Mouse (Mus musculus) myocyte (in vitro differentiated cells): Measurements from ENCODE around the gene Nomo1.

Experiments
- CEBPB ChIP-seq: IDR thresholded peaks from 2 replicates; pipeline ENCODE4 v1.6.1; 2011; ENCODE audit warnings: mild to moderate bottlenecking, moderate library complexity; ENCODE audit not compliant: poor library complexity, insufficient read depth, severe bottlenecking
- MAX ChIP-seq: IDR thresholded peaks from one replicate; pipeline ENCODE4 v1.6.1; 2011; ENCODE audit warnings: low read depth, mild to moderate bottlenecking, control low read depth
- POLR2A ChIP-seq: IDR thresholded peaks from one replicate; pipeline ENCODE4 v1.6.1; 2011; ENCODE audit warnings: low read depth, mild to moderate bottlenecking, control low read depth, moderate library complexity; ENCODE audit not compliant: insufficient read length

DNA sequence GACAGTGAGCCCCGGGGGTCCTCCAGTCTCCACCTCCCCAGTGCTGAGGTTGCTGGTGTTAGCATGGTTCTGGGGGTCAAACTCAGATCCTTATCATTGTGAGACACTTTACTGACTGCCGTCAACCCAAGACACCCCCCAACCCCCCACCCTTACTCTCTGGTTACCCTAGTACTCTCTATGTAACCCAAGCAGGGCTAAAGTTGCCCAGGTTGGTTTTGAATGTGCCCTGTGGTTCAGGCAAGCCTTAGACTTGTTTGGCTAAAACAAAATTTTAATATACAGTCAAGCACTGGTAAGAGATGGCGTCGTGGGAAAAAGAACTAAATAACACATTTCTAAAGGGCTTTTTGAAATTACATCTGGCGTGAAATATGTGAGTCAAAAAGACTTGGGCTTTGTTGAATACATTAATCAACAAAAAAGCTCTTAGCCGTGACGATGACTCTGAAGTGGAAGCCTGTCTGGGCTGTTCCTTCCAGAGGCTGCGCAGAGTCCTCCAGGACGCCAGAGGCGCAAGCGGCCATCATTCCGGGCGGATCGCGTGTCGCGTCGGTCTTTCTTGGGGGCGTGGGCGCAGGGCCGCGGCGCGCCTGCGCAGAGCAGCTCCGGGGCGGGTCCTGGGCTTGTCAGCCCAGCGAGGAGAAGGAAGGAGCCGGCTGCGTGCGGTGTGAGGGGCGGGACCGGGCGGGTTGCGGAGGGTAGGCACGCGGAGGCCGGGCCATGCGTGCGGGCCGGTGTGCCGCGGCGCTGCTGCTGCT lies at the start of gene Nomo1:
- no peak for TF ChIP-seq CEBPB
- peak; percentile 94 for TF ChIP-seq POLR2A
- no peak for TF ChIP-seq MAX
